In the genomic region with DNA sequence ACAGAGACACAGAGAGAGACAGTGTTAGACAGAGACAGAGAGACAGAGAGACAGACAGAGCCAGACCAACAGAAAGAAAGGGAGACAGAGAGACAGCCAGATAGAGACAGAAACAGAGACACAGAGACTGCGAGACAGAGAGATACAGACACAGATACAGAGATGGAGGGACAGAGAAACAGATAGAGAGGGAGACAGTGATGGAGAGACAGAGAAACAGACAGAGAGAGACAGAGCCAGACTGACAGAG, we compare ENCODE assay signal across 22 mouse cellular contexts. TPM values are rescaled to one million over a fixed set of nuclear protein-coding genes. Genes with fewer than 3 reads are reported as not detected.
DNase-seq lines count a peak whose midpoint lies in the region; ATAC-seq and TF ChIP-seq lines count a peak whose summit lies in the region.
"Had no signal": no experiment of that assay in that cellular context is flagged by ENCODE, and none has a peak within 500 bp of the region (broad histone marks: within the 10 kb centered on the region; RNA-seq: fewer than 3 reads in every experiment).

No protein-coding gene starts in this region.

- no peak for TF ChIP-seq CTCF in thymus, adult 2 months (IDR thresholded peaks at IDR 0.05; ENCODE audit: borderline replicate concordance, control insufficient read depth, extremely low read depth, insufficient read depth, low read length, poor library complexity)

- H3K27ac ChIP-seq in thymus, adult 2 months (ENCODE audit: control insufficient read depth, insufficient read depth, low read length), result no peak overlapping the region
- no peak overlapping the region for H3K27ac ChIP-seq in forebrain, embryonic 11.5 days (ENCODE audit: low read depth, low read length)
- H3K27ac ChIP-seq: embryonic facial prominence, embryonic 10.5 days; gastrocnemius, adult 2 months; heart, embryonic 10.5 days; hindbrain, embryonic 12.5 days had no signal

- peak; percentile 16 for DNase-seq in cerebellum, adult 9-11 months
- no peak for DNase-seq in cerebellum, postnatal 4 days (ENCODE audit: low spot score in 2 of 2)
- peak; percentile 4 for DNase-seq in thymus, adult 2 months
- DNase-seq in thymus, postnatal 14 days, result no peak
- peak; percentile 46 for DNase-seq in R1 (ENCODE audit: low read depth, low spot score)
- DNase-seq in forebrain, embryonic 11.5 days (ENCODE audit: low spot score), result no peak
- DNase-seq in gastrocnemius, postnatal 14 days, result no peak

- no peak overlapping the region for H3K9ac ChIP-seq in forebrain, embryonic 11.5 days (ENCODE audit: low read length)
- H3K9ac ChIP-seq: hindbrain, embryonic 12.5 days had no signal

- no peaks in the 10 kb centered on the region for H3K4me1 ChIP-seq in thymus, adult 2 months (replicated peaks; ENCODE audit: control insufficient read depth, insufficient read depth, low read length)
- H3K4me1 ChIP-seq in forebrain, embryonic 11.5 days (replicated peaks; ENCODE audit: control insufficient read depth, insufficient read depth, low read length), result no peaks in the 10 kb centered on the region
- H3K4me1 ChIP-seq: embryonic facial prominence, embryonic 10.5 days; heart, embryonic 10.5 days; hindbrain, embryonic 12.5 days had no signal

- H3K9me3 ChIP-seq in forebrain, embryonic 11.5 days (ENCODE audit: control insufficient read depth, low read length), result peaks cover 38% of the 10 kb centered on the region

- no peak for ATAC-seq in forebrain, embryonic 11.5 days (replicated peaks; ENCODE audit: low FRiP score)
- ATAC-seq: activated CD4-positive, CD25-positive, alpha-beta regulatory T cell, adult 4 months; hindbrain, embryonic 16.5 days had no signal

- no peaks in the 10 kb centered on the region for H3K27me3 ChIP-seq in thymus, adult 2 months (ENCODE audit: control insufficient read depth, insufficient read depth, low read length)
- no peaks in the 10 kb centered on the region for H3K27me3 ChIP-seq in forebrain, embryonic 11.5 days (ENCODE audit: control insufficient read depth, insufficient read depth, low read length)
- H3K27me3 ChIP-seq: hindbrain, embryonic 12.5 days had no signal

- intact Hi-C loops in gastrocnemius, postnatal 14 days (cut with DNase I; ENCODE audit: low total_unique reads), result no loop called here

- no peak overlapping the region for H3K4me2 ChIP-seq in forebrain, embryonic 11.5 days (ENCODE audit: low read depth, low read length, severe bottlenecking)
- H3K4me2 ChIP-seq: hindbrain, embryonic 12.5 days had no signal

- WGBS in thymus, adult 2 months, result 100% methylated on average over 1 of the region's 1 CpGs
- WGBS in forebrain, embryonic 11.5 days, result 85% methylated on average over 1 of the region's 1 CpGs

- no peak for TF ChIP-seq POLR2A in thymus, adult 2 months (IDR thresholded peaks at IDR 0.05; ENCODE audit: control insufficient read depth, extremely low read depth, insufficient read depth, low read length, poor library complexity)

- peaks cover 15% of the 10 kb centered on the region for H3K36me3 ChIP-seq in thymus, adult 2 months (ENCODE audit: control insufficient read depth, insufficient read depth, low read length)
- peaks cover 32% of the 10 kb centered on the region for H3K36me3 ChIP-seq in forebrain, embryonic 11.5 days (ENCODE audit: control insufficient read depth, insufficient read depth, low read length)

- H3K4me3 ChIP-seq in thymus, adult 2 months (ENCODE audit: control insufficient read depth, insufficient read depth, low read length), result no peak overlapping the region
- no peak overlapping the region for H3K4me3 ChIP-seq in forebrain, embryonic 11.5 days (ENCODE audit: low read depth, low read length)
- H3K4me3 ChIP-seq: embryonic facial prominence, embryonic 10.5 days; gastrocnemius, adult 2 months; heart, embryonic 10.5 days; hindbrain, embryonic 12.5 days had no signal

RNA-seq across cellular contexts. Expression of gene Gm21860, which starts 16.3 kb away (rescaled TPM):
- polyA plus RNA-seq in thymus, adult 2 months (2012; rRNA removed), result not detected in 2 replicates
- polyA plus RNA-seq in forebrain, embryonic 11.5 days (2014; fragmentation: Nextera tagmentation; extraction: Ambion mirVana), result not detected in 2 replicates
- total RNA-seq in gastrocnemius, postnatal 14 days (2021), result not detected
- total RNA-seq: adrenal gland, adult 18-20 months; adrenal gland, postnatal 14 days; G1E; gastrocnemius, adult 2 months; gastrocnemius, postnatal 36 days; heart, postnatal 10 days; heart, postnatal 4 days had no signal
- polyA plus RNA-seq: activated CD4-positive, CD25-positive, alpha-beta regulatory T cell, adult 4 months; embryonic facial prominence, embryonic 10.5 days; embryonic facial prominence, embryonic 14.5 days; forebrain, embryonic 14.5 days; G1E; heart, embryonic 10.5 days; heart, embryonic 14.5 days; hindbrain, embryonic 12.5 days; hindbrain, embryonic 16.5 days had no signal

RNA-seq across cellular contexts. Expression of gene Gm47283, which starts 46.2 kb away (rescaled TPM):
- polyA plus RNA-seq in thymus, adult 2 months (2012; rRNA removed), result not detected in 2 replicates
- not detected in 2 replicates for polyA plus RNA-seq in forebrain, embryonic 11.5 days (2014; fragmentation: Nextera tagmentation; extraction: Ambion mirVana)
- not detected for total RNA-seq in gastrocnemius, postnatal 14 days (2021)
- total RNA-seq: adrenal gland, adult 18-20 months; adrenal gland, postnatal 14 days; G1E; gastrocnemius, adult 2 months; gastrocnemius, postnatal 36 days; heart, postnatal 10 days; heart, postnatal 4 days had no signal
- polyA plus RNA-seq: activated CD4-positive, CD25-positive, alpha-beta regulatory T cell, adult 4 months; embryonic facial prominence, embryonic 10.5 days; embryonic facial prominence, embryonic 14.5 days; forebrain, embryonic 14.5 days; G1E; heart, embryonic 10.5 days; heart, embryonic 14.5 days; hindbrain, embryonic 12.5 days; hindbrain, embryonic 16.5 days had no signal

Comparison
In these comparisons a context has a peak if more than half of its experiments do, and no peak if none do; other contexts are left out.
1. DNase-seq: peak in cerebellum, adult 9-11 months (single experiment), thymus, adult 2 months (single experiment) and R1 (single experiment); none in cerebellum, postnatal 4 days (0 of 2), thymus, postnatal 14 days (single experiment), forebrain, embryonic 11.5 days (single experiment) and gastrocnemius, postnatal 14 days (single experiment).